Mouse (Mus musculus) hindbrain, embryonic 15.5 days (tissue): ENCODE measurements around the gene Ppfibp1. TPM values are rescaled to one million over a fixed set of nuclear protein-coding genes. Genes with fewer than 3 reads are reported as not detected.

Source experiments
- ATAC-seq: fragments of 200-750 bp; cut with Nextera tagmentation; 2 replicates; pipeline ENCODE4 v1.8.0; 2017; ENCODE audit warnings: low read depth, moderate number of reproducible peaks, moderate TSS enrichment; ENCODE audit not compliant: low FRiP score
- H3K27ac ChIP-seq: fragments of 300-500 bp; sonication (generic); replicated peaks from 2 replicates; pipeline ENCODE4 v1.5.1; 2015; ENCODE audit warnings: mild to moderate bottlenecking, inconsistent platforms
- H3K27me3 ChIP-seq: fragments of 300-500 bp; sonication (generic); 2 replicates; pipeline ENCODE4 v1.6.1; 2015; ENCODE audit warnings: control low read depth, inconsistent platforms
- H3K36me3 ChIP-seq: fragments of 300-500 bp; sonication (generic); 2 replicates; pipeline ENCODE4 v1.6.1; 2015; ENCODE audit warnings: control low read depth, inconsistent platforms
- H3K4me1 ChIP-seq: fragments of 300-500 bp; sonication (generic); replicated peaks from 2 replicates; pipeline ENCODE4 v1.6.1; 2015; ENCODE audit warnings: control low read depth, inconsistent platforms
- H3K4me2 ChIP-seq: fragments of 300-500 bp; sonication (generic); 2 replicates; pipeline ENCODE4 v1.6.1; 2015; ENCODE audit warnings: moderate library complexity, mild to moderate bottlenecking, inconsistent platforms
- H3K4me3 ChIP-seq: fragments of 300-500 bp; sonication (generic); 2 replicates; pipeline ENCODE4 v1.5.1; 2015; ENCODE audit warnings: mild to moderate bottlenecking, inconsistent platforms
- H3K9ac ChIP-seq: fragments of 300-500 bp; sonication (generic); 2 replicates; pipeline ENCODE4 v1.6.1; 2015; ENCODE audit warnings: inconsistent platforms
- H3K9me3 ChIP-seq: fragments of 300-500 bp; sonication (generic); 2 replicates; pipeline ENCODE4 v1.6.1; 2016; ENCODE audit warnings: control low read depth, inconsistent platforms
- WGBS: fragments of 180-500 bp; shearing (Covaris S2); methylation state at CpG from one replicate; pipeline ENCODE4 v1.1.7; 2015; 5-methylcytosine and 5-hydroxymethylcytosine counted together
- polyA plus RNA-seq: library from polyadenylated mRNA; unstranded; fragments of >200 nt; fragmentation: Nextera tagmentation; extraction: Ambion mirVana; gene quantifications from 2 replicates; pipeline ENCODE4 v1.2.1, GENCODE M21; 2015

Gene Ppfibp1
- polyA plus RNA-seq, 1 experiment from 2014 or later, result 12.8 TPM

DNA sequence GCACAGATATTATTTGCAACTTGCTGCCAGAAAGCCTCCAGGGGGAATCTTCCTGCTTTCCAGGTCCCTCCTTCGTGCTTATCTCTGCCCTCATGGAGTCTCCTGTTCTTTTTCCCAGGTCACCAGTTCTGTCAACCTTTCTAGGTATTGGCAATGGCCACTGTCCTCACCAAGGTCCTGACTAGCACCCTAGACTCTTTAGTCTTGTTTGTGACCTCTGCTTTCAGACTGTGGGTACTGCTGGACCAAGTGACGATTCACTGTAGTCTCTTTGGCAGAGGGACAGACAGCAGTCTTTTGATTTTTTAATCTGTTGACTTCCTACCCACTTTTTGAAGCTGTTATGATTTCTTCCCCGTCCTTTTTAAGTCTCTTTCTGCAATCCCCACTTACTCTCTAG, 39.8 kb downstream of the Ppfibp1 start:
- Histone ChIP-seq H3K9ac (no peak overlapping the region), H3K27me3 (no peaks in the 10 kb centered on the region), H3K4me2 (no peak overlapping the region), H3K9me3 (no peaks in the 10 kb centered on the region), H3K4me3 (no peak overlapping the region), H3K27ac (no peak overlapping the region), H3K4me1 (no peaks in the 10 kb centered on the region), H3K36me3 (no peaks in the 10 kb centered on the region)
- ATAC-seq, result no peak
- WGBS, result 57% methylated on average over 3 of the region's 3 CpGs

DNA sequence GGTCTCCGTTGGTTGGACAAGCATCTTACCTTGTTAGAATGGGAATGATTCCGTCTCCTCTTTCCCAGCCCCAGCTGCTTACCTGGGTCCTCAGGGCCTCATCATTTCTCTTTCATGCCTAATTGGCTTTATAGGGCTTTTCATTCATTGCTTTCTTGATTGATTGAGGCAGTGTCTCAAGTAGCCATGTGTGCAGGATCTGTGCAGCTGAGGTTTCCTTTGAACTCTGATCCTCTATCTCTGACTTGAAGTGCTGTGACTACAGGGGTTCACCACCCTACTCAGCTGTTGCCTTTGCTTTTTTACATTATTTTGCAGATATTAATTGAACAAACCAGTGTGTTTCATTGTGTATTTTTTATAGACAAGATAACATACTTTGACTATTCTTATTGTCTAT, 40.7 kb downstream of the Ppfibp1 start:
- H3K4me1 ChIP-seq, result no peaks in the 10 kb centered on the region
- no peak overlapping the region for H3K4me2 ChIP-seq
- 43% methylated on average over 2 of the region's 2 CpGs for WGBS
- H3K4me3 ChIP-seq, result no peak overlapping the region
- no peak for ATAC-seq
- H3K9ac ChIP-seq, result no peak overlapping the region
- no peaks in the 10 kb centered on the region for H3K9me3 ChIP-seq
- no peak overlapping the region for H3K27ac ChIP-seq
- no peaks in the 10 kb centered on the region for H3K27me3 ChIP-seq
- no peaks in the 10 kb centered on the region for H3K36me3 ChIP-seq

DNA sequence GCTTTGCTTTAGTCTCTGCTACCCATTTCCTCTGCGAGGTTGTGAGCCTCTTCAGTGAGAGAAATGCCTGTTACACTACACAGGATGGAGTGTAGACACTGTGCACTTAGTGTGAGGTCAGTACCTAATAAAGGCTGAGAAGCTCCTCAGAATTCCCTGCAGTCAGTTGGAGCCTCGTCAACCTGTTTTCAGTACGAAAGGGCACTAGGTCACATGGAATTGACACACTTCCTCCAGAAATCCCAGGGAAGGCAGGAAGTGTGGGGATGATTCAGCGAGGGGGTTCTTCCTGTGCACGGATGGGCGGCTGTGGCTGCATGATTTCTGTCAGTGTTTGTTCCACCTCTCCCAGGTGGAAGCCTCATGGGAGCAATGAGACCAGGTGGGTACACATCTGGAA, 44.8 kb downstream of the Ppfibp1 start:
- no peaks in the 10 kb centered on the region for H3K27me3 ChIP-seq
- H3K9ac ChIP-seq, result no peak overlapping the region
- H3K4me3 ChIP-seq, result no peak overlapping the region
- H3K36me3 ChIP-seq, result no peaks in the 10 kb centered on the region
- no peak for ATAC-seq
- 67% methylated on average over 6 of the region's 6 CpGs for WGBS
- no peak overlapping the region for H3K27ac ChIP-seq
- H3K4me1 ChIP-seq, result no peaks in the 10 kb centered on the region
- H3K9me3 ChIP-seq, result no peaks in the 10 kb centered on the region
- no peak overlapping the region for H3K4me2 ChIP-seq

DNA sequence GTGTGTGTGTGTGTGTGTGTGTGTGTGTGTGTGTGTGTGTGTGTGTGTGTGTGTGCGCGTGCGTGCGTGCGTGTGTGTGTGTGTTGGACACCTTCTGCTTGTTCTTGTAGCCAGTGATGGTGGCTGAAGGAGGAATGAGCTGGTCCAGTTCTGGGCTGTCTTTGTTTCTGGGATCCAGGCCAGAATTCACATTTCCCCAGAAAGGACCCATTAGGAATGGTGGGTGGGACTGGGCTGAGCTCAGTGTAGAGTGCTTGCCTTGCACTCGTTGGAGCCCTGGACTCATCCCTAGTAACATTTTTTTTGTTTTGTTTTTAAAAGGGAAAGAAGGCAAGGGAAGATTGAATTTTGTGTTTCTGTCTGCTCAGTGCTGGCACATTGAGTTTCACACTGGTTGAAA, 47.7 kb downstream of the Ppfibp1 start:
- H3K4me3 ChIP-seq, result no peak overlapping the region
- H3K36me3 ChIP-seq, result no peaks in the 10 kb centered on the region
- no peak overlapping the region for H3K4me2 ChIP-seq
- 87% methylated on average over 6 of the region's 6 CpGs for WGBS
- H3K27me3 ChIP-seq, result no peaks in the 10 kb centered on the region
- H3K4me1 ChIP-seq, result no peaks in the 10 kb centered on the region
- no peaks in the 10 kb centered on the region for H3K9me3 ChIP-seq
- ATAC-seq, result no peak
- H3K9ac ChIP-seq, result no peak overlapping the region
- H3K27ac ChIP-seq, result no peak overlapping the region

DNA sequence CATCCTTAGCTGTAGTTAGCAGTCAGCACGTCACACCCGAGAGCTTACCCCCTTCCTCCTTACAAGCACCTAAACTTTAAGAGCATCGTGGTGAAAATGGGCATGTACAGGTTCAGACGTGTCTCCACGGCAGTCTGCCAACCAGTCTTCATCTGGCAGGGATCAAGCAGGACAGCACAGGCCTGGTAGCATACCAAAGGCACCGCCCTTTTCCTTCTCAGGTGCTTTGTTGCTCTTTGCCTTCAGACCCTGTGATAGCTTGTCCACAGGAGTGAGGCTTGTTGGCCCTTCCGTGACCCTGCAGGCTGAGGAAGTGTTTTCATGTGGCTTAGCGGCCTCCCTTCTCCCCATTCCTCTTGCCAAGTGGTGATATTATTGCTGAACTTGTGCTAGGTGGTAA, 50.7 kb downstream of the Ppfibp1 start:
- no peak for ATAC-seq
- H3K9me3 ChIP-seq, result no peaks in the 10 kb centered on the region
- 92% methylated on average over 8 of the region's 8 CpGs for WGBS
- H3K4me2 ChIP-seq, result no peak overlapping the region
- H3K4me3 ChIP-seq, result no peak overlapping the region
- no peak overlapping the region for H3K9ac ChIP-seq
- H3K4me1 ChIP-seq, result no peaks in the 10 kb centered on the region
- H3K27ac ChIP-seq, result no peak overlapping the region
- H3K27me3 ChIP-seq, result no peaks in the 10 kb centered on the region
- no peaks in the 10 kb centered on the region for H3K36me3 ChIP-seq

DNA sequence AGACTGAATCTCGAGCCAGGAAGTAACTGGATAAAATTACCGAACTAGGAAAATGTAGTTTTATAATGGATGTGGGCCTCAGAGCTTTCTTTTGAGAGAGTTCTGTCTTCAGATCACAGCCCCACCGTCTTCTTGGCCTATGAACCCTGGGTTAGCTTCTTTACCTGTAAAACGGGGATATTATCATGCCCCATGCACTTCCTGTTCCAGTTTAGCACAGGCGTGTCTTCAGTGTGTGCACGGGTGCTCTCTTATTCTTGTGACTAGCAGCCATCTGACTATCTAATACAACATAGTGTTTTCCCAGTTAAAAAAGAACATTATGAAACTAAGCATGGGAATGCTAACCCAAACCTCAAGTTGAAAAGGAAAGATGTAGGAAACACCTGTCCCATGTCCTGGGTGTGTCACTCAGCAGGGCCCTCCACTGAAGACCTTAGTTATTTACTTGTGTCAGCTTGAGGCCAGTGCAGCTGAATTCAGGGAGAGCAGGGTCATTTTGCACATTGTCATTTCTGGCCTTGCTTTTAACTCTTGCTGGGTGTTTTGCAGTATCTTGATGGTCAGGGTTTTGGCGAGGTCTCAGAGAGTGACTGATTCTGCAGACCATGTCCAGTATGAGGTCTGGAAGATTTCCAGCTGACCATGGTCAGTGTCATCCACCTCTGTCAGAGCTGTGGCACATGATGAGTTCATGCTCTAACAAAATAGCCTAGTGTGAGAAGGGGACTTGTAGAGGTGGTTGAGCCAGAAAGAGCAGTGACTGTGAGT, 53.4 kb downstream of the Ppfibp1 start:
- ATAC-seq, result no peak
- H3K9me3 ChIP-seq, result no peaks in the 10 kb centered on the region
- WGBS, result 83% methylated on average over 7 of the region's 7 CpGs
- no peak overlapping the region for H3K9ac ChIP-seq
- no peak overlapping the region for H3K27ac ChIP-seq
- no peak overlapping the region for H3K4me3 ChIP-seq
- no peaks in the 10 kb centered on the region for H3K36me3 ChIP-seq
- no peak overlapping the region for H3K4me2 ChIP-seq
- no peaks in the 10 kb centered on the region for H3K27me3 ChIP-seq
- H3K4me1 ChIP-seq, result 0 out of 2 replicates have a peak, but pooled peaks cover 2% of the 10 kb centered on the region

DNA sequence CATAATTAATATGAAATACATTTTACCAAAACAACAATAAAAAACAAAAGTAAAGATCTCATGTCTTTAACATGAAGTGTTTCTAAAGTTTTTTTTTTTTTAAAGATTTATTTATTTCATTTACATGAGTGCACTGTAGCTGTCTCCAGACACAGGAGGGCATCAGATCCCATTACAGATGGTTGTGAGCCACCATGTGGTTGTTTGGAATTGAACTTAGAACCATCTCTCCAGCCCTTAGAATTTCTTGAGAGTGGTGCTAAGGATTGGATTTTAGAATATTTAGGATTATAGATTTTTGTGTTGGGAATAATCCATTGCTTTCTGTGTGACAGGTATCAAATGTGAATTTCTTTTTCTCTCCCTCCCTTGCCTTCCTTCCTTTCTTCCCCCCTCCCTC, 55.7 kb downstream of the Ppfibp1 start:
- no peaks in the 10 kb centered on the region for H3K36me3 ChIP-seq
- H3K4me3 ChIP-seq, result no peak overlapping the region
- no peak overlapping the region for H3K27ac ChIP-seq
- 0 out of 2 replicates have a peak, but pooled peaks cover 2% of the 10 kb centered on the region for H3K4me1 ChIP-seq
- H3K9me3 ChIP-seq, result no peaks in the 10 kb centered on the region
- H3K9ac ChIP-seq, result no peak overlapping the region
- H3K4me2 ChIP-seq, result no peak overlapping the region
- no peak for ATAC-seq
- H3K27me3 ChIP-seq, result no peaks in the 10 kb centered on the region

DNA sequence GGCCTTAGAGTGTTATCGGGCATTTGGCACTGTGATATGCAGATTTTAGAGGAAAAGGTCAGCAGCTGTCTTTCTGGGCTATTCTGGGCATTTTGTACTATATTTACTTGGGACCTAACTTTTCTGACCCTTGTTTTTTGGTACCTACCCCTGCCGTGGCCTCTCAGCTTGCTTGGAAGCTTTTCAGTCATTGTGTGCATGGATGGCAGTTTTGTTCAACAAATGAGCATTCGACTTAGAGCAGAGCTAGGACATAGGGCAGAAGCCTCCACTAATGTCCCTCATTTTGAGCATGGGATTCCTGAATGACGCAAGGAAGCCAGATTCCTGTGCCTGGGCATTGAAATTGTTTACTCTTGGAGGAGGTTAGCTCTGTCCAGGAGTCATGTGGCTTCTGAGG, 56.5 kb downstream of the Ppfibp1 start:
- no peak overlapping the region for H3K27ac ChIP-seq
- H3K9me3 ChIP-seq, result no peaks in the 10 kb centered on the region
- H3K4me3 ChIP-seq, result no peak overlapping the region
- WGBS, result 48% methylated on average over 4 of the region's 4 CpGs
- no peaks in the 10 kb centered on the region for H3K36me3 ChIP-seq
- peaks cover 2% of the 10 kb centered on the region; the same call in 1 of the 2 replicates for H3K4me1 ChIP-seq
- no peak overlapping the region for H3K4me2 ChIP-seq
- H3K9ac ChIP-seq, result no peak overlapping the region
- no peak for ATAC-seq
- no peaks in the 10 kb centered on the region for H3K27me3 ChIP-seq

DNA sequence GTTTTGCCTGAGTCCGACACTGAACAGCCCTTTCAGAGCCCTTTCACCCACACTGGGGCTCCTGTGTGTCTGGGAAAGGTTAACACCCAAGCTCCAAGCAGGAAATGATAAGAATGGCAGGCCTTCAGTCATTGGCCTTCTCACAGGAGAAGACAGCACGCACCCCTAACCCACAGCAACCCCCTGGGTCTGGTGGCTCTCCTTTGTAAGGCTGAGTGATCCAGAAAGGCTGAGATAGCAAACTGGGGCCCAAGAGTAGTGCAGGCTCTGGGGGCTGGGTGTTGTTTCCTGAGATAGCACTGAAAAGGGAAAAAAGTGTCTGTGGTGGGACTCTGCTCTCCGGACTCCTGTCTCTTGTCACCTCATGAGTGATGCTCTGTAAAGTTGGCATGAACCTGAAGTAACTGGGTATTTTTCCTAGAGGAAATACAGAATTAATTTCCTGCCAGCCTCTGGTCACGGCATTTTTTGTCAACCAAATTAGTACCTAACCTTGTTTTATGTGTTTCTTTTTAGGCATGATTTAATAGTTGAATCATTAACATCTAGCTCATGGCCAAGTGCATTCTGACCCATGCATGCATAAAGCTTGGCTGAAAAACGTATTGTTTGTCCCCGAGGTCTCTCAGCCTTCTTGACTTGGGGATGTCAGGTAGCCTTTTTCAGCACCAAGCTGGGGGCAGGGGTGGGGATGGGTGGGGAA, 58.2 kb downstream of the Ppfibp1 start:
- H3K36me3 ChIP-seq, result no peaks in the 10 kb centered on the region
- no peak overlapping the region for H3K4me3 ChIP-seq
- peaks cover 2% of the 10 kb centered on the region; the same call in 1 of the 2 replicates for H3K4me1 ChIP-seq
- WGBS, result 75% methylated on average over 6 of the region's 6 CpGs
- H3K4me2 ChIP-seq, result no peak overlapping the region
- no peak for ATAC-seq
- no peak overlapping the region for H3K27ac ChIP-seq
- no peaks in the 10 kb centered on the region for H3K9me3 ChIP-seq
- no peak overlapping the region for H3K9ac ChIP-seq
- H3K27me3 ChIP-seq, result no peaks in the 10 kb centered on the region

DNA sequence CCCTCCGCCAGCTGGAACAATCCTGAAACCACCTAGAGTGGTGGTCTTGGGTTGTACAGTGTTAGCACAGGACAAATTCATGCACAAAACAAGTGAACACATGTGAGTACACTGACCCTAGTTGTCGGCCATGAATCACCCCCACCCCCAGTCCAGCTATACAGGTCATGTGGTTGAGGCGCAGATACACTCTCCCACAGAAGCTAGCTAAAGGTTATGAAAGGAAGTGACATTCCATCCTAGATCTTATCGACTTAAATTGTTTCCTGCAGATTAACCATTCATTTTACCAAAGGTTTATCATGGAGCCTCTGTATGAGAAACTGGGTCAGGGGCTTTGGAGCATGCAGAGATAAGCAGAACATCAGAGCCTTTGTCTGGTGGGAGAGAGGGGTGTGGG, 58.9 kb downstream of the Ppfibp1 start:
- no peak overlapping the region for H3K4me2 ChIP-seq
- H3K4me1 ChIP-seq, result peaks cover 2% of the 10 kb centered on the region; the same call in 1 of the 2 replicates
- no peaks in the 10 kb centered on the region for H3K36me3 ChIP-seq
- ATAC-seq, result no peak
- H3K27me3 ChIP-seq, result no peaks in the 10 kb centered on the region
- no peak overlapping the region for H3K27ac ChIP-seq
- 86% methylated on average over 4 of the region's 4 CpGs for WGBS
- no peaks in the 10 kb centered on the region for H3K9me3 ChIP-seq
- no peak overlapping the region for H3K9ac ChIP-seq
- no peak overlapping the region for H3K4me3 ChIP-seq

DNA sequence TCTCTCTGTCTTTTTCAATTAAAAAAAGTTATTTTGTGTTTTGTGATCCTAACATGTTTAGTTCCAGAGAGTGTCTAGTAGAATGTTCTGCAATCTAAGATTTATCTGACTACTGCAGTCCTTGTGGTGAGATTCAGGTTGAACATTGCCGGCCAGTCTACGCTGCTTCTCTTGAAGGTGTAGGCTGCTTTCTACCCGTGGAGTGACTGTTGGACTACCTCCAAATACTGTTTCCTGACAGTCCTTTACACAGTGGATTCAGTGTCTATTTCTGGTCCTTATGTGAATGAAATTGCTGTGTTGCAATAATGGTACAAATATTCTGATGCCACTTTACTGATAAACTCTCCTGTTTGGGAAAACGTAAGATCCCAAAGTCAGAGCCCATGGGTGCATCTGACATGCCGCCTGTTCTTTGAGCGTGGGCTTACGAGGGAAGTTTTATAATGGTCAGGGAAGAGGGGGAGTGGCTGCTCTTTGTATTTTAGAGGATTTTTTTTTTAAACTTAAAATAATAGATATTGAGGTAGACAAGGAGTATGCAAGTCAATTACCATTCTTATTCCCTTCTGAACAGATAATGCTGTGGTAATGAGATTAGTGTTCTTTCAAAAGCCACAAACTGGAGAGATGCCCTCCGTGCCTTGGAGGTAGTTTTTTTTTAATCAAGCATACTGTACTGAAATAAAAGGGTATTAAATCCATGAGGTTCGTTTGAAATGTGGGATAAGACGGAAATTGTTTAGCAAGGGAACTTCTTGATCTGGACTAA, 61.6 kb downstream of the Ppfibp1 start:
- H3K9me3 ChIP-seq, result no peaks in the 10 kb centered on the region
- no peak overlapping the region for H3K4me2 ChIP-seq
- no peaks in the 10 kb centered on the region for H3K36me3 ChIP-seq
- H3K4me3 ChIP-seq, result no peak overlapping the region
- WGBS, result 64% methylated on average over 10 of the region's 10 CpGs
- no peak overlapping the region for H3K27ac ChIP-seq
- no peak for ATAC-seq
- H3K4me1 ChIP-seq, result peaks cover 2% of the 10 kb centered on the region; the same call in 1 of the 2 replicates
- H3K27me3 ChIP-seq, result no peaks in the 10 kb centered on the region
- no peak overlapping the region for H3K9ac ChIP-seq

DNA sequence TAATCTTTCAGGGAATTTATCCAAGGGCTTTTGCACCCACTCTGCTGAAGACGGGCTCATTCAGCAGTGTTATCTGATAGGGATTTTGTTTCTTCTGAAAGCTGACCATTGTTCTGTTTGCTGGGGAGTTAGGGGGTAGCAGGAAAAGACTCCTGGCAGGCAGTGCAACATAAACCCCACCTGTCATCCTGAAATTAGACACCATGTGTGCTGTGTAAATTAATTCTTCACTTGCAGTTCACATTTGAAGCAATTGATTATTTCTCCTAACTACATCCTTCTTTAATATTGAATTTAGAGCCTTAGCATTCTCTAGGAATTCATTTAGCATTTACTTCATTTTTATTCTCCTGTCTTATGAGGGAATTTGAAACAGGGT, 62.2 kb downstream of the Ppfibp1 start:
- WGBS, result 26% methylated on average over 1 of the region's 1 CpGs
- no peak overlapping the region for H3K27ac ChIP-seq

More for the DNA sequence above, 62.2 kb downstream of the Ppfibp1 start:
- Histone ChIP-seq H3K9ac (no peak overlapping the region), H3K9me3 (no peaks in the 10 kb centered on the region), H3K4me1 (peaks cover 1% of the 10 kb centered on the region; the same call in 1 of the 2 replicates), H3K4me2 (no peak overlapping the region), H3K4me3 (no peak overlapping the region), H3K27me3 (no peaks in the 10 kb centered on the region), H3K36me3 (no peaks in the 10 kb centered on the region)
- no peak for ATAC-seq
